Mouse (Mus musculus) embryonic facial prominence, embryonic 12.5 days (tissue): ENCODE measurements around the gene Nipbl. TPM values are rescaled to one million over a fixed set of nuclear protein-coding genes. Genes with fewer than 3 reads are reported as not detected.
"Not testable (repeated sequence)": the region's sequence is repeated elsewhere in the genome, so short reads cannot be mapped to it uniquely, and the experiment has no call there.

ENCODE experiments used
- ATAC-seq: fragments of 200-750 bp; cut with Nextera tagmentation; 2 replicates; pipeline ENCODE4 v1.8.0; 2017; ENCODE audit not compliant: insufficient number of reproducible peaks, insufficient read depth, low FRiP score, low TSS enrichment
- H3K27ac ChIP-seq: fragments of 300-500 bp; sonication (generic); 2 replicates; pipeline ENCODE4 v1.5.1; 2016; ENCODE audit warnings: mild to moderate bottlenecking
- H3K27me3 ChIP-seq: fragments of 300-500 bp; sonication (generic); 2 replicates; pipeline ENCODE4 v1.6.1; 2016; ENCODE audit warnings: mild to moderate bottlenecking, moderate library complexity
- H3K36me3 ChIP-seq: fragments of 300-500 bp; sonication (generic); 2 replicates; pipeline ENCODE4 v1.6.1; 2016; ENCODE audit warnings: mild to moderate bottlenecking
- H3K4me1 ChIP-seq: fragments of 300-500 bp; sonication (generic); 2 replicates; pipeline ENCODE4 v1.6.1; 2016
- H3K4me2 ChIP-seq: fragments of 300-500 bp; sonication (generic); replicated peaks from 2 replicates; pipeline ENCODE4 v1.6.1; 2016; ENCODE audit warnings: mild to moderate bottlenecking, moderate library complexity
- H3K4me3 ChIP-seq: fragments of 300-500 bp; sonication (generic); 2 replicates; pipeline ENCODE4 v1.5.1; 2016; ENCODE audit warnings: mild to moderate bottlenecking
- H3K9ac ChIP-seq: fragments of 300-500 bp; sonication (generic); 2 replicates; pipeline ENCODE4 v1.6.1; 2016; ENCODE audit warnings: mild to moderate bottlenecking, moderate library complexity
- H3K9me3 ChIP-seq: fragments of 300-500 bp; sonication (generic); 2 replicates; pipeline ENCODE4 v1.6.1; 2016; ENCODE audit warnings: mild to moderate bottlenecking, moderate library complexity
- WGBS: fragments of 180-500 bp; shearing (Covaris S2); methylation state at CpG from one replicate; pipeline ENCODE4 v1.1.7; 2016; 5-methylcytosine and 5-hydroxymethylcytosine counted together
- polyA plus RNA-seq: library from polyadenylated mRNA; unstranded; fragments of >200 nt; fragmentation: Nextera tagmentation; extraction: Ambion mirVana; gene quantifications from 2 replicates; pipeline ENCODE4 v1.2.1, GENCODE M21; 2016

The Nipbl gene
- polyA plus RNA-seq, 1 experiment from 2014 or later: 22.6 TPM

- Histone ChIP-seq H3K9ac (no peak overlapping the region), H3K27me3 (no peaks in the 10 kb centered on the region), H3K4me2 (peak overlapping the region; percentile 52), H3K4me1 (no peaks in the 10 kb centered on the region), H3K4me3 (peak overlapping the region; percentile 37), H3K27ac (no peak overlapping the region), H3K9me3 (no peaks in the 10 kb centered on the region), H3K36me3 (no peaks in the 10 kb centered on the region)
- 61% methylated on average over 20 of the region's 20 CpGs for WGBS
- no peak for ATAC-seq
Observed at GRCm38 (mm10) chr15:8279929-8280610, 164.2 kb downstream of the Nipbl start.

- peak overlapping the region; percentile 33; the same call in 1 of the 2 replicates for H3K9ac ChIP-seq
- H3K4me2 ChIP-seq: peak overlapping the region; percentile 52
- no peak for ATAC-seq
- no peaks in the 10 kb centered on the region for H3K4me1 ChIP-seq
- H3K36me3 ChIP-seq: no peaks in the 10 kb centered on the region
- no peaks in the 10 kb centered on the region for H3K9me3 ChIP-seq
- peak overlapping the region; percentile 30; the same call in 1 of the 2 replicates for H3K27ac ChIP-seq
- WGBS: 27% methylated on average over 13 of the region's 17 CpGs
- no peaks in the 10 kb centered on the region for H3K27me3 ChIP-seq
- peak overlapping the region; percentile 37 for H3K4me3 ChIP-seq
Observed at GRCm38 (mm10) chr15:8279320-8279779, 164.9 kb downstream of the Nipbl start.

- not testable (repeated sequence) for H3K4me3 ChIP-seq, ATAC-seq, H3K27ac ChIP-seq, H3K9me3 ChIP-seq, H3K9ac ChIP-seq, H3K4me2 ChIP-seq, H3K27me3 ChIP-seq, H3K4me1 ChIP-seq
- WGBS: 93% methylated on average over 4 of the region's 4 CpGs
- H3K36me3 ChIP-seq: peaks cover 11% of the 10 kb centered on the region; the same call in 1 of the 2 replicates
Observed at GRCm38 (mm10) chr15:8277916-8278315, 166.3 kb downstream of the Nipbl start.

GRCm38 (mm10) chr15:8271952-8272351 is 172.3 kb downstream of the Nipbl start:
- Histone ChIP-seq H3K9ac (no peak overlapping the region), H3K4me2 (no peak overlapping the region), H3K27me3 (no peaks in the 10 kb centered on the region), H3K9me3 (no peaks in the 10 kb centered on the region), H3K4me1 (no peaks in the 10 kb centered on the region), H3K4me3 (no peak overlapping the region), H3K36me3 (peaks cover 58% of the 10 kb centered on the region), H3K27ac (no peak overlapping the region)
- WGBS: 86% methylated on average over 8 of the region's 8 CpGs
- ATAC-seq: no peak

- no peak overlapping the region for H3K27ac ChIP-seq
- WGBS: 92% methylated on average over 8 of the region's 8 CpGs
- H3K4me2 ChIP-seq: no peak overlapping the region
- peaks cover 77% of the 10 kb centered on the region for H3K36me3 ChIP-seq
- H3K4me3 ChIP-seq: no peak overlapping the region
- H3K27me3 ChIP-seq: no peaks in the 10 kb centered on the region
- ATAC-seq: no peak
- H3K9ac ChIP-seq: no peak overlapping the region
- H3K4me1 ChIP-seq: no peaks in the 10 kb centered on the region
- no peaks in the 10 kb centered on the region for H3K9me3 ChIP-seq
Observed at GRCm38 (mm10) chr15:8268231-8268630, 176.0 kb downstream of the Nipbl start.

- Histone ChIP-seq H3K9me3 (no peaks in the 10 kb centered on the region), H3K27ac (no peak overlapping the region), H3K4me3 (no peak overlapping the region), H3K4me1 (no peaks in the 10 kb centered on the region), H3K4me2 (no peak overlapping the region), H3K36me3 (peaks cover 75% of the 10 kb centered on the region), H3K9ac (no peak overlapping the region), H3K27me3 (no peaks in the 10 kb centered on the region)
- WGBS: 96% methylated on average over 3 of the region's 3 CpGs
- no peak for ATAC-seq
Observed at GRCm38 (mm10) chr15:8267211-8267610, 177.1 kb downstream of the Nipbl start.

GRCm38 (mm10) chr15:8265946-8266345 is 178.3 kb downstream of the Nipbl start:
- H3K36me3 ChIP-seq: peaks cover 72% of the 10 kb centered on the region
- H3K9me3 ChIP-seq: no peaks in the 10 kb centered on the region
- WGBS: 85% methylated on average over 3 of the region's 3 CpGs
- H3K9ac ChIP-seq: no peak overlapping the region
- H3K4me3 ChIP-seq: no peak overlapping the region
- no peak overlapping the region for H3K27ac ChIP-seq
- no peaks in the 10 kb centered on the region for H3K27me3 ChIP-seq
- H3K4me1 ChIP-seq: no peaks in the 10 kb centered on the region
- ATAC-seq: no peak
- no peak overlapping the region for H3K4me2 ChIP-seq

Other genes with a start within 250 kb of the Nipbl start
- not detected in 2 replicates for gene Gm2310, start 75.5 kb upstream of the Nipbl start, polyA plus RNA-seq